Mouse (Mus musculus): ENCODE measurements around the gene Cyba.
A peak's percentile ranks its signal among the peaks of the same experiment; 100 is the strongest.

Cyba gene

GRCm38 (mm10) chr8:122421376-122422070, 11.2 kb downstream of the Cyba start, which contains the start of gene Il17c:
Gene Il17c, plus strand, starts transcription at chr8:122422020.
- no peak for DNase-seq (ENCODE audit: low spot score in 2 of 2)

GRCm38 (mm10) chr8:122419881-122420555, 12.7 kb downstream of the Cyba start:
- DNase-seq (ENCODE audit: low spot score in 2 of 2): no peak

GRCm38 (mm10) chr8:122415554-122415953, 17.2 kb downstream of the Cyba start:
- no peak for DNase-seq (ENCODE audit: low spot score in 2 of 2)

GRCm38 (mm10) chr8:122414311-122414710, 18.4 kb downstream of the Cyba start:
- DNase-seq (ENCODE audit: low spot score in 2 of 2): no peak

- DNase-seq (ENCODE audit: low spot score in 2 of 2): no peak
Observed at GRCm38 (mm10) chr8:122407678-122408077, 25.1 kb downstream of the Cyba start.

GRCm38 (mm10) chr8:122405146-122405805, 27.5 kb downstream of the Cyba start:
- DNase-seq (ENCODE audit: low spot score in 2 of 2): no peak

- DNase-seq (ENCODE audit: low spot score in 2 of 2): no peak
Observed at GRCm38 (mm10) chr8:122398186-122398585, 34.5 kb downstream of the Cyba start.

GRCm38 (mm10) chr8:122395291-122395690, 37.4 kb downstream of the Cyba start:
- no peak for DNase-seq (ENCODE audit: low spot score in 2 of 2)

- DNase-seq (ENCODE audit: low spot score in 2 of 2): no peak
Observed at GRCm38 (mm10) chr8:122393717-122394116, 39.0 kb downstream of the Cyba start.

GRCm38 (mm10) chr8:122390758-122391157, 42.0 kb downstream of the Cyba start:
- no peak for DNase-seq (ENCODE audit: low spot score in 2 of 2)

GRCm38 (mm10) chr8:122389357-122389756, 43.4 kb downstream of the Cyba start:
- DNase-seq (ENCODE audit: low spot score in 2 of 2): no peak

- DNase-seq (ENCODE audit: low spot score in 2 of 2): no peak
Observed at GRCm38 (mm10) chr8:122383039-122383438, 49.7 kb downstream of the Cyba start.

- DNase-seq (ENCODE audit: low spot score in 2 of 2): peak; percentile 99
Observed at GRCm38 (mm10) chr8:122376365-122377231, 56.1 kb downstream of the Cyba start, which contains the start of gene Zc3h18. Gene Zc3h18, plus strand, starts transcription at chr8:122376609.

GRCm38 (mm10) chr8:122375751-122376364, 56.9 kb downstream of the Cyba start:
- no peak for DNase-seq (ENCODE audit: low spot score in 2 of 2)

- DNase-seq (ENCODE audit: low spot score in 2 of 2): no peak
Observed at GRCm38 (mm10) chr8:122375320-122375719, 57.4 kb downstream of the Cyba start.

Measured in spleen, postnatal 36 days (tissue).